Mouse (Mus musculus) stomach, postnatal 0 days (tissue): Measurements from ENCODE around the gene Lyz2.

ENCODE experiments used
- CTCF ChIP-seq: IDR thresholded peaks from 2 replicates; pipeline ENCODE4 v1.5.1; 2016; ENCODE audit warnings: antibody characterized with exemption, low read depth, mild to moderate bottlenecking, moderate library complexity
- EP300 ChIP-seq: optimal IDR thresholded peaks from 2 replicates; pipeline ENCODE3; 2016; ENCODE audit warnings: antibody characterized with exemption

- TF ChIP-seq CTCF (no peak), EP300 (no peak)
Measured at GRCm38 (mm10) chr10:117229826-117230225, 52.3 kb downstream of the Lyz2 start.
